Mouse (Mus musculus) cortical plate, adult 2 months (tissue): ENCODE results near the gene Fkbp5. TPM values are rescaled to one million over a fixed set of nuclear protein-coding genes. Genes with fewer than 3 reads are reported as not detected.

ENCODE experiments used
- H3K27ac ChIP-seq: fragments of 200-500 bp; 2 replicates; pipeline ENCODE4 v1.5.1; 2012; ENCODE audit warnings: low read length, control low read depth, inconsistent platforms; ENCODE audit not compliant: insufficient read depth
- H3K4me1 ChIP-seq: fragments of 200-500 bp; 2 replicates; pipeline ENCODE4 v1.6.1; 2011; ENCODE audit warnings: low read length; ENCODE audit not compliant: control insufficient read depth, insufficient read depth
- H3K4me3 ChIP-seq: fragments of 200-500 bp; 2 replicates; pipeline ENCODE4 v1.5.1; 2011; ENCODE audit warnings: mild to moderate bottlenecking, low read length, control low read depth; ENCODE audit not compliant: insufficient read depth
- CTCF ChIP-seq: fragments of 200-500 bp; IDR thresholded peaks from 2 replicates; pipeline ENCODE4 v1.5.1; 2011; ENCODE audit warnings: mild to moderate bottlenecking, control low read depth, low read length; ENCODE audit not compliant: insufficient read depth; ENCODE audit errors: extremely low read depth
- POLR2A ChIP-seq: fragments of 200-500 bp; IDR thresholded peaks from 2 replicates; pipeline ENCODE4 v1.6.1; 2011; ENCODE audit warnings: mild to moderate bottlenecking, low read length, control low read depth; ENCODE audit not compliant: insufficient read depth; ENCODE audit errors: extremely low read depth
- polyA plus RNA-seq: library from polyadenylated mRNA; depleted of rRNA; stranded (reverse); fragments of >200 nt; gene quantifications from 2 replicates; pipeline ENCODE4 v1.2.3, GENCODE M21; 2012

Fkbp5 gene
- polyA plus RNA-seq, 1 experiment: 13.5 TPM

GRCm38 (mm10) chr17:28476441-28476840 lies 40.9 kb downstream of the Fkbp5 start:
- H3K4me1 ChIP-seq: no peaks in the 10 kb centered on the region
- TF ChIP-seq POLR2A (no peak), CTCF (no peak)
- H3K4me3 ChIP-seq: no peak overlapping the region
- no peak overlapping the region for H3K27ac ChIP-seq

- TF ChIP-seq POLR2A: no peak
- no peak for TF ChIP-seq CTCF
- Histone ChIP-seq H3K27ac (no peak overlapping the region), H3K4me3 (no peak overlapping the region), H3K4me1 (no peaks in the 10 kb centered on the region)
Measured at GRCm38 (mm10) chr17:28475593-28476325, 41.6 kb downstream of the Fkbp5 start.

GRCm38 (mm10) chr17:28472696-28473095 lies 44.6 kb downstream of the Fkbp5 start:
- Histone ChIP-seq H3K4me1 (no peaks in the 10 kb centered on the region), H3K27ac (no peak overlapping the region), H3K4me3 (no peak overlapping the region)
- no peak for TF ChIP-seq POLR2A
- TF ChIP-seq CTCF: no peak

GRCm38 (mm10) chr17:28470876-28471275 lies 46.5 kb downstream of the Fkbp5 start:
- Histone ChIP-seq H3K4me1 (no peaks in the 10 kb centered on the region), H3K27ac (no peak overlapping the region), H3K4me3 (no peak overlapping the region)
- TF ChIP-seq CTCF: no peak
- no peak for TF ChIP-seq POLR2A

- Histone ChIP-seq H3K4me1 (0 out of 2 replicates have a peak, but pooled peaks cover 2% of the 10 kb centered on the region), H3K4me3 (no peak overlapping the region; the same call in 1 of the 2 replicates), H3K27ac (no peak overlapping the region)
- no peak for TF ChIP-seq CTCF
- TF ChIP-seq POLR2A: no peak
Measured at GRCm38 (mm10) chr17:28467749-28468148, 49.6 kb downstream of the Fkbp5 start.

- Histone ChIP-seq H3K27ac (no peak overlapping the region), H3K4me3 (no peak overlapping the region)
- TF ChIP-seq POLR2A (no peak), CTCF (no peak)
Measured at GRCm38 (mm10) chr17:28465968-28466367, 51.4 kb downstream of the Fkbp5 start.

GRCm38 (mm10) chr17:28463701-28464443 lies 53.5 kb downstream of the Fkbp5 start:
- no peak overlapping the region for H3K27ac ChIP-seq
- no peak overlapping the region for H3K4me3 ChIP-seq
- TF ChIP-seq POLR2A (no peak), CTCF (no peak)

More at GRCm38 (mm10) chr17:28465968-28466367, 51.4 kb downstream of the Fkbp5 start:
- 0 out of 2 replicates have a peak, but pooled peaks cover 2% of the 10 kb centered on the region for H3K4me1 ChIP-seq

GRCm38 (mm10) chr17:28460388-28460787 lies 56.9 kb downstream of the Fkbp5 start:
- H3K27ac ChIP-seq: no peak overlapping the region

More at GRCm38 (mm10) chr17:28463701-28464443, 53.5 kb downstream of the Fkbp5 start:
- 0 out of 2 replicates have a peak, but pooled peaks cover 2% of the 10 kb centered on the region for H3K4me1 ChIP-seq

GRCm38 (mm10) chr17:28455098-28455497 lies 62.2 kb downstream of the Fkbp5 start:
- Histone ChIP-seq H3K4me3 (no peak overlapping the region), H3K4me1 (no peaks in the 10 kb centered on the region; the same call in 1 of the 2 replicates), H3K27ac (no peak overlapping the region)
- no peak for TF ChIP-seq POLR2A
- TF ChIP-seq CTCF: peak; percentile 44; the same call in 1 of the 2 replicates

More at GRCm38 (mm10) chr17:28460388-28460787, 56.9 kb downstream of the Fkbp5 start:
- 0 out of 2 replicates have a peak, but pooled peaks cover 2% of the 10 kb centered on the region for H3K4me1 ChIP-seq
- TF ChIP-seq POLR2A (no peak), CTCF (no peak)
- no peak overlapping the region for H3K4me3 ChIP-seq
